Mouse (Mus musculus) left cerebral cortex, postnatal 36 days (tissue): ENCODE measurements around the gene 4933406M09Rik. TPM values are rescaled to one million over a fixed set of nuclear protein-coding genes. Genes with fewer than 3 reads are reported as not detected.

Experiments used
- DNase-seq, 2 experiments: peaks; one replicate each; pipeline ENCODE4 v3.0.0; 2021 to 2022; ENCODE audit warnings: low spot score in 2 of 2, mixed read lengths in 1 of 2
- intact Hi-C: fragments of 180-260 bp; cut with DNase I; formaldehyde crosslinking; loops from one replicate; pipeline ENCODE4 v1.15.1; 2025
- total RNA-seq, 2 experiments: library from RNA; stranded (reverse); gene quantifications; 2 replicates each; pipeline ENCODE4 v1.2.3; 2021

The 4933406M09Rik gene
- total RNA-seq, 2 experiments from 2014 or later, result not detected

DNA sequence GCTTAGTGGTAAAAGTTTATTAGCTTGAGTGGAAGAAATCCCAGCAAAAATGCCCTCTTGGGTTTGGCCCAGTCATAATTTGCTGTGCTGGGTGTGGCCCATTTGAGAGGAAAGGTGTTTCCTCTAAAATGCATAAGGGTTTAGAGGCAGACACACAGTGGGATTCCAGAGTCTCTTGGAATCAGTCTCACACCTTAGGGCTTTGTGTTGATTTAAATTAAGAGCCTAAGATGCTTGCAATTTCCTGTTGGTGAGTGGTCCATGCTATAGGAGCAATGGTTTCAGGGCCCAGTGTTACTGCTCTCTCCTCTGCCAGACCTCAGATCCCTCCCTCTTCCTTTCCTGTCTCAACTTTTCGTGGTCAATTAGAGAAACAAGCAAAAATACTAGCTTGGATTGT lies 33.4 kb downstream of the 4933406M09Rik start:
- intact Hi-C loops, result loop anchor here (5.0 kb wide), 1 partner anchor 57 kb away; the partner anchor contains the start of gene Tmem183a
- no peak for DNase-seq

DNA sequence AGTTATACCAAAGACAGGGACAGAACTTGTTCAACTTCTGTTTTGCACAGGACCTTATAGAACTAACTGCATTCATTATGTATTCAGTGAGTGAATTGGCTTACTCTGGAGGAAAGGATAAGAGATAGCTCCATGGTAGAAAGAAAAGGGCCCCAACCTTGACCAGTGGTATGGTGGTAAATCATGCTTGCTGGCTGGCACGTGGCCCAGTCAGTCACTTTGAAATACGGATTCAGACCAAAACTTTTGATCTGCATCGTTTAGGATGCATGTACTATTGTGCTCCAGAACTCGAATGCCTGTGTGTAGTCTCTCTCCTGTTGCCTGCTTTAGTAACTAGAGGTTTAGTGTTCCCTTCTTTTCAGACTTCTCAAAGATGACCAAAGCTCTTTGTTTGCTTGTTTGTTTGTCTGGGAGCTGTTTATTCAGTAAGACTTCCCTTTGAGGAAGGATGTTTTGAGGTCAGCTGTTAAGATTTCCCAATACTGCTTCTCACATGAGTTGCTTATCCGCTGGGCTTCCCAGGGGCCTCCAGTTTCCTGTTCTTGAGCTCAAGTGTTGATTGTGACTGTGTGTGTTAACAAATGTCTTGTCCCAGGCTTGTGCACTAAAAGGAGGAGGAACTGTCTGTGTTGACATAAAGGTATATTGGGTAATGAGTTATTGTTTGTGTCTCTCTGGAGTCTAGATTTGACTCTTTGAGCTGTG lies 34.2 kb downstream of the 4933406M09Rik start:
- DNase-seq, result no peak
- intact Hi-C loops, result loop anchor here (5.0 kb wide), 1 partner anchor 58 kb away; the partner anchor contains the start of gene Tmem183a

DNA sequence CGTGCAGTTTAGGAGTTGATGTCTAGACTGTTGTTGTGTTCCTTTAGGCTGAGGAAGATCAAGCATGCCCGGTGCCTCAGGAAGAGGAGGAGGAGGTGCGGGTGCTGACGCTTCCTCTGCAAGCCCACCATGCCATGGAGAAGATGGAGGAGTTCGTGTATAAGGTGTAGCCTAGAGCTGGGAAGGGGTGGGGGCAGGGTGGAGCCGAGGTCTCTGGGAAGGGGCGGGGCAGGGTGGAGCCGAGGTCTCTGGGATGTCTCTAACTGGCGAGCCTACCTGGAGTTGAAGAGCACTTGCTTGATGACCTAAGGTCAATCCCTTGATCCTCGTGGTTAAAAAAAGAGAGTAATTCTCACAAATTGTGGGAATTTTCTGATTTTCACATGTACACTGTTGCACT lies 38.2 kb downstream of the 4933406M09Rik start:
- DNase-seq, result no peak
- intact Hi-C loops, result no loop called here

DNA sequence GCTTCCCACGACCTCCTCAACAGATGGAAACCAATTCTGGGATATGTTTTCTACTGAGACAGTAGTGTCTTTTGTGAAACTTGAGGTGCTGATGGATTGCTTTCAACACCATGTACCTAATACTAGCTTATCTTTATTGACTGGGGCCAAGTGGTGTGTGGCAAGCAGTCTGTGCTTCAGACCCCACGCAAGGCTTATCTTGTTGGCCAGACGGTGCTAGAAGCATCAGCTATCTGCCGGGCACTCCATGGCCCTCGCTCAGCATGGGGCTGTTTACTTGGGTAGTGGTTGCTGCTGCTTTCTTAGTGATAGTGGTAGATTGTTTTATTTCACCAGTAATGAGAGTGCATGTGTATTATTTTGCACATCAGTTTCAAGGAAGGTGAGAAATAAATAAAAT lies 40.5 kb downstream of the 4933406M09Rik start:
- intact Hi-C loops, result no loop called here
- DNase-seq, result no peak

- DNase-seq, result no peak
- intact Hi-C loops, result no loop called here
Measured at GRCm38 (mm10) chr1:134433002-134433401, 47.3 kb downstream of the 4933406M09Rik start.

- intact Hi-C loops, result no loop called here
Measured at GRCm38 (mm10) chr1:134433473-134433872, 47.7 kb downstream of the 4933406M09Rik start.

DNA sequence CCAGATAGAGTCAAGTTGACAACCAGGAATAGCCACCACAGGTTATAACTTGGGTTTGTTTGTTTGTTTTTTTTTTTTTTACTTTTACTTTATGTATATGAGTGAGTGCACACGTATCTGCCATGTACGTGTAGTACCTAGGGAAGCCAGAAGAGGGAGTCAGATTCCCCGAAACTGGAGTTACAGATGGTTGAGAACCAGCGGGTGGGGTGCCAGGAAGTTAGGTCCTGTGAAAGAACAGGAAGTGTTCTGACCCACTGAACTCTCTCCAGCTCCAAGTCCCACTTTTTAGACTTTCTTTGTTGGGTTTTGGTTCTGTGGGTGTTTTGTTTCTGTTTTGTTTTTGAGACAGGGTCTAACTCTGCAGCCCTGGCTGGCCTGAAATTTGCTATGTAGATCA lies 49.7 kb downstream of the 4933406M09Rik start:
- DNase-seq, result no peak
- intact Hi-C loops, result no loop called here

More at GRCm38 (mm10) chr1:134433473-134433872, 47.7 kb downstream of the 4933406M09Rik start:
- no peak for DNase-seq

GRCm38 (mm10) chr1:134440437-134440836 lies 54.7 kb downstream of the 4933406M09Rik start:
- no peak for DNase-seq
- intact Hi-C loops, result no loop called here

Other genes starting within 250 kb of the 4933406M09Rik start
- gene Chil1, start 203.8 kb upstream of the 4933406M09Rik start, total RNA-seq, result 10 to 100 TPM; 12.0 to 12.4 TPM
- under 1 TPM in 1 of 2 experiments, not detected in 1; 0.27 TPM for gene Mybph, start 192.5 kb upstream of the 4933406M09Rik start, total RNA-seq
- gene Adora1, start 150.5 kb upstream of the 4933406M09Rik start, total RNA-seq, result 100 to 1,000 TPM; 175 to 206 TPM
- not detected for gene Myog, start 96.0 kb upstream of the 4933406M09Rik start, total RNA-seq
- gene Ppfia4, start 53.0 kb upstream of the 4933406M09Rik start, total RNA-seq, result 10 to 100 TPM; 48.4 to 49.5 TPM
- gene Tmem183a, start 24.0 kb upstream of the 4933406M09Rik start, total RNA-seq, result 10 to 100 TPM; 80.1 to 87.0 TPM
- 10 to 100 TPM; 18.9 to 19.9 TPM for gene Cyb5r1, start 19.6 kb downstream of the 4933406M09Rik start, total RNA-seq
- 10 to 100 TPM; 60.2 to 62.8 TPM for gene Adipor1, start 29.4 kb downstream of the 4933406M09Rik start, total RNA-seq
- 10 to 100 TPM; 36.4 to 37.1 TPM for gene Klhl12, start 69.6 kb downstream of the 4933406M09Rik start, total RNA-seq
- gene Rabif, start 108.7 kb downstream of the 4933406M09Rik start, total RNA-seq, result 10 to 100 TPM; 26.1 to 29.5 TPM
- not detected for gene Mgat4e, start 163.7 kb downstream of the 4933406M09Rik start, total RNA-seq
- gene Kdm5b, start 174.2 kb downstream of the 4933406M09Rik start, total RNA-seq, result 10 to 100 TPM; 57.7 to 67.6 TPM